ENCODE assay signal across 14 mouse cellular contexts in genomic region chr11:74954901-74955300, GRCm38 (mm10). TPM values are rescaled to one million over a fixed set of nuclear protein-coding genes. Genes with fewer than 3 reads are reported as not detected.
DNase-seq lines count a peak whose midpoint lies in the region; ATAC-seq and TF ChIP-seq lines count a peak whose summit lies in the region.
"Had no signal": no experiment of that assay in that cellular context is flagged by ENCODE, and none has a peak within 500 bp of the region (broad histone marks: within the 10 kb centered on the region; RNA-seq: fewer than 3 reads in every experiment).

No protein-coding gene starts in this region.

- no peak for TF ChIP-seq POLR2A in small intestine, adult 2 months (IDR thresholded peaks at IDR 0.05; ENCODE audit: low read depth, low read length)

- peaks cover 6% of the 10 kb centered on the region for H3K36me3 ChIP-seq in small intestine, adult 2 months (ENCODE audit: control insufficient read depth, insufficient read depth, low read length)
- no peaks in the 10 kb centered on the region for H3K36me3 ChIP-seq in heart, embryonic 11.5 days (ENCODE audit: control insufficient read depth, insufficient read depth, low read length)

- TF ChIP-seq CTCF in small intestine, adult 2 months (IDR thresholded peaks at IDR 0.05; ENCODE audit: extremely low read depth, insufficient read length, insufficient replicate concordance, low read depth, low read length): no peak

- peak; percentile 18 for DNase-seq in CD4-positive, CD25-positive, alpha-beta regulatory T cell, adult 2 months (ENCODE audit: low read depth, low spot score)
- peak; percentile 12 for DNase-seq in lung, postnatal 25 days (ENCODE audit: low spot score)
- no peak for DNase-seq in lung, postnatal 4 days
- DNase-seq in urinary bladder, adult 2 months (ENCODE audit: low spot score): no peak
- DNase-seq: left cerebral cortex, postnatal 4 days; right cerebral cortex, postnatal 4 days had no signal

- no peak for ATAC-seq in CD4-positive, CD25-positive, alpha-beta regulatory T cell, adult 4 months
- ATAC-seq in hematopoietic stem cell, adult 5-6 weeks (replicated peaks in 1 of 2; ENCODE audit: insufficient read depth in 1 of 2, low FRiP score in 2 of 2, low TSS enrichment in 1 of 2, low read depth in 1 of 2, poor library complexity in 2 of 2, severe bottlenecking in 2 of 2): peak; percentile 32 to 48
- ATAC-seq in heart, embryonic 11.5 days (replicated peaks; ENCODE audit: insufficient number of reproducible peaks, low FRiP score, low TSS enrichment): no peak
- ATAC-seq: Patski had no signal

- no peak overlapping the region for H3K9ac ChIP-seq in heart, embryonic 11.5 days (ENCODE audit: low read depth, low read length)
- H3K9ac ChIP-seq: embryonic facial prominence, embryonic 13.5 days; neural tube, embryonic 13.5 days had no signal

- H3K4me3 ChIP-seq in small intestine, adult 2 months (ENCODE audit: low read depth, low read length): no peak overlapping the region
- no peak overlapping the region for H3K4me3 ChIP-seq in heart, embryonic 11.5 days (ENCODE audit: low read depth, low read length)
- H3K4me3 ChIP-seq: embryonic facial prominence, embryonic 13.5 days; neural tube, embryonic 13.5 days had no signal

- no peak overlapping the region for H3K4me2 ChIP-seq in heart, embryonic 11.5 days
- H3K4me2 ChIP-seq: embryonic facial prominence, embryonic 13.5 days; neural tube, embryonic 13.5 days had no signal

- no peaks in the 10 kb centered on the region for H3K27me3 ChIP-seq in small intestine, adult 2 months (ENCODE audit: control insufficient read depth, insufficient read depth, low read length)
- no peaks in the 10 kb centered on the region for H3K27me3 ChIP-seq in heart, embryonic 11.5 days (ENCODE audit: control insufficient read depth, insufficient read depth, low read length)
- H3K27me3 ChIP-seq: embryonic facial prominence, embryonic 13.5 days; neural tube, embryonic 13.5 days; Patski had no signal

- peaks cover 10% of the 10 kb centered on the region; the same call in 1 of the 2 replicates for H3K4me1 ChIP-seq in small intestine, adult 2 months (ENCODE audit: control insufficient read depth, insufficient read depth, insufficient read length, low read length)
- H3K4me1 ChIP-seq in heart, embryonic 11.5 days (ENCODE audit: control insufficient read depth, insufficient read depth, low read length): peaks cover 5% of the 10 kb centered on the region; the same call in 1 of the 2 replicates
- H3K4me1 ChIP-seq: embryonic facial prominence, embryonic 13.5 days; neural tube, embryonic 13.5 days had no signal

- peak overlapping the region; percentile 82 for H3K27ac ChIP-seq in small intestine, adult 2 months (ENCODE audit: insufficient read depth, low read depth, low read length)
- H3K27ac ChIP-seq in heart, embryonic 11.5 days (ENCODE audit: low read depth, low read length): no peak overlapping the region
- H3K27ac ChIP-seq: embryonic facial prominence, embryonic 13.5 days; kidney, postnatal 0 days; neural tube, embryonic 13.5 days had no signal

- H3K9me3 ChIP-seq in heart, embryonic 11.5 days (replicated peaks; ENCODE audit: control insufficient read depth, low read length): no peaks in the 10 kb centered on the region
- H3K9me3 ChIP-seq: embryonic facial prominence, embryonic 13.5 days; neural tube, embryonic 13.5 days had no signal

RNA-seq across cellular contexts. Expression of gene Srr, which starts 29.2 kb away (rescaled TPM):
- 1 to 10 TPM; 7.8 to 8.9 TPM for polyA plus RNA-seq in CD4-positive, CD25-positive, alpha-beta regulatory T cell, adult 4 months (2017; shearing (Covaris generic))
- 8.5 and 9.0 TPM in 2 replicates for total RNA-seq in hematopoietic stem cell, adult 5-6 weeks (2017)
- polyA plus RNA-seq in small intestine, adult 2 months (2012; rRNA removed): 3.3 and 6.4 TPM in 2 replicates
- 19.2 and 25.0 TPM in 2 replicates for polyA plus RNA-seq in heart, embryonic 11.5 days (2014; fragmentation: Nextera tagmentation; extraction: Ambion mirVana)
- 16.5 and 23.3 TPM in 2 replicates for polyA plus RNA-seq in urinary bladder, adult 2 months (2012; rRNA removed)

RNA-seq across cellular contexts. Expression of gene Smg6, which starts 29.3 kb away (rescaled TPM):
- polyA plus RNA-seq in CD4-positive, CD25-positive, alpha-beta regulatory T cell, adult 4 months (2017; shearing (Covaris generic)): 10 to 100 TPM; 16.5 to 21.8 TPM
- total RNA-seq in hematopoietic stem cell, adult 5-6 weeks (2017): 59.6 and 87.5 TPM in 2 replicates
- 10.2 and 18.7 TPM in 2 replicates for polyA plus RNA-seq in small intestine, adult 2 months (2012; rRNA removed)
- polyA plus RNA-seq in heart, embryonic 11.5 days (2014; fragmentation: Nextera tagmentation; extraction: Ambion mirVana): 10.4 and 11.3 TPM in 2 replicates
- polyA plus RNA-seq in urinary bladder, adult 2 months (2012; rRNA removed): 29.4 and 33.8 TPM in 2 replicates

RNA-seq across cellular contexts. Expression of gene Tsr1, which starts 57.0 kb away (rescaled TPM):
- polyA plus RNA-seq in CD4-positive, CD25-positive, alpha-beta regulatory T cell, adult 4 months (2017; shearing (Covaris generic)): 10 to 100 TPM; 38.5 to 53.0 TPM
- total RNA-seq in hematopoietic stem cell, adult 5-6 weeks (2017): 80.9 and 87.1 TPM in 2 replicates
- 1.7 and 1.9 TPM in 2 replicates for polyA plus RNA-seq in small intestine, adult 2 months (2012; rRNA removed)
- 34.0 and 40.6 TPM in 2 replicates for polyA plus RNA-seq in heart, embryonic 11.5 days (2014; fragmentation: Nextera tagmentation; extraction: Ambion mirVana)
- 21.0 and 24.0 TPM in 2 replicates for polyA plus RNA-seq in urinary bladder, adult 2 months (2012; rRNA removed)

RNA-seq across cellular contexts. Expression of gene Sgsm2, which starts 58.0 kb away (rescaled TPM):
- polyA plus RNA-seq in CD4-positive, CD25-positive, alpha-beta regulatory T cell, adult 4 months (2017; shearing (Covaris generic)): 1 to 10 TPM; 2.8 to 3.3 TPM
- 4.6 and 5.6 TPM in 2 replicates for total RNA-seq in hematopoietic stem cell, adult 5-6 weeks (2017)
- polyA plus RNA-seq in small intestine, adult 2 months (2012; rRNA removed): 6.8 and 9.7 TPM in 2 replicates
- 3.9 and 5.5 TPM in 2 replicates for polyA plus RNA-seq in heart, embryonic 11.5 days (2014; fragmentation: Nextera tagmentation; extraction: Ambion mirVana)
- polyA plus RNA-seq in urinary bladder, adult 2 months (2012; rRNA removed): 17.9 and 19.8 TPM in 2 replicates

Comparison
In these comparisons a context has a peak if more than half of its experiments do, and no peak if none do; other contexts are left out.
1. DNase-seq: peak in CD4-positive, CD25-positive, alpha-beta regulatory T cell, adult 2 months (single experiment) and lung, postnatal 25 days (single experiment); none in lung, postnatal 4 days (0 of 2) and urinary bladder, adult 2 months (single experiment).
2. ATAC-seq: peak in hematopoietic stem cell, adult 5-6 weeks (2 of 2); none in CD4-positive, CD25-positive, alpha-beta regulatory T cell, adult 4 months (single experiment) and heart, embryonic 11.5 days (single experiment).